Mouse (Mus musculus): ENCODE measurements around the gene Gm9495. TPM values are rescaled to one million over a fixed set of nuclear protein-coding genes. Genes with fewer than 3 reads are reported as not detected.

The Gm9495 gene
- polyA plus RNA-seq, 1 experiment from 2014 or later: not detected

Other genes with a start within 250 kb of the Gm9495 start
- gene Zfp930, start 244.5 kb downstream of the Gm9495 start, polyA plus RNA-seq (2015; fragmentation: Nextera tagmentation; extraction: Ambion mirVana): 12.5 and 13.2 TPM in 2 replicates
- gene D130040H23Rik, start 182.5 kb downstream of the Gm9495 start, polyA plus RNA-seq (2015; fragmentation: Nextera tagmentation; extraction: Ambion mirVana): 8.2 and 9.6 TPM in 2 replicates
- gene Gm7697, start 69.4 kb upstream of the Gm9495 start, polyA plus RNA-seq (2015; fragmentation: Nextera tagmentation; extraction: Ambion mirVana): not detected in 2 replicates
- 33.9 and 36.0 TPM in 2 replicates for gene Zfp868, start 172.0 kb upstream of the Gm9495 start, polyA plus RNA-seq (2015; fragmentation: Nextera tagmentation; extraction: Ambion mirVana)
- 2.4 and 2.6 TPM in 2 replicates for gene Zfp964, start 200.9 kb upstream of the Gm9495 start, polyA plus RNA-seq (2015; fragmentation: Nextera tagmentation; extraction: Ambion mirVana)

Data from hindbrain, embryonic 15.5 days (tissue).